Mouse (Mus musculus) bone marrow, adult 2 months (tissue): ENCODE measurements around the gene Tsc22d1. TPM values are rescaled to one million over a fixed set of nuclear protein-coding genes. Genes with fewer than 3 reads are reported as not detected.

Source experiments
- H3K27ac ChIP-seq: fragments of 200-500 bp; 2 replicates; pipeline ENCODE4 v1.5.1; 2012; ENCODE audit warnings: low read depth, mild to moderate bottlenecking, control low read depth, inconsistent platforms, low read length; ENCODE audit not compliant: control insufficient read depth, poor library complexity, insufficient read depth
- H3K4me1 ChIP-seq: fragments of 200-500 bp; 2 replicates; pipeline ENCODE4 v1.6.1; 2011; ENCODE audit warnings: low read length; ENCODE audit not compliant: control insufficient read depth, insufficient read depth
- H3K4me3 ChIP-seq: fragments of 200-500 bp; replicated peaks from 2 replicates; pipeline ENCODE3; 2011; ENCODE audit warnings: mild to moderate bottlenecking, low read depth, low read length, control low read depth; ENCODE audit not compliant: control insufficient read depth
- CTCF ChIP-seq: fragments of 200-500 bp; IDR thresholded peaks from 2 replicates; pipeline ENCODE4 v1.5.1; 2011; ENCODE audit warnings: low read length, control low read depth; ENCODE audit not compliant: control insufficient read depth, insufficient read depth
- POLR2A ChIP-seq: fragments of 200-500 bp; IDR thresholded peaks from 2 replicates; pipeline ENCODE4 v1.6.1; 2011; ENCODE audit warnings: low read depth, mild to moderate bottlenecking, control low read depth, low read length, borderline replicate concordance; ENCODE audit not compliant: control insufficient read depth
- WGBS: fragments of 180-500 bp; shearing (Covaris S2); methylation state at CpG from one replicate; pipeline ENCODE4 v1.1.7; 2018; 5-methylcytosine and 5-hydroxymethylcytosine counted together
- polyA plus RNA-seq: library from polyadenylated mRNA; stranded (reverse); fragments of >200 nt; gene quantifications from 2 replicates; pipeline ENCODE4 v1.2.4, GENCODE M21; 2011; ENCODE audit warnings: low replicate concordance; ENCODE audit not compliant: missing spikeins, insufficient read depth, insufficient read length

Tsc22d1 gene
- polyA plus RNA-seq, result 118 and 128 TPM in 2 replicates

- TF ChIP-seq POLR2A (no peak), CTCF (no peak)
- Histone ChIP-seq H3K27ac (peak within 1 kb of the TSS; percentile 36; the same call in 1 of the 2 replicates), H3K4me3 (peak within 1 kb of the TSS; percentile 87), H3K4me1 (no peaks in the 10 kb centered on the region; the same call in 1 of the 2 replicates)
- WGBS, result 3% methylated on average over 124 of the region's 128 CpGs
Observed at GRCm38 (mm10) chr14:76414862-76415780, at the start of gene Tsc22d1. Gene Tsc22d1, plus strand, starts transcription at chr14:76414961.

GRCm38 (mm10) chr14:76373638-76374037 lies 41.1 kb upstream of the Tsc22d1 start:
- no peak overlapping the region for H3K4me3 ChIP-seq
- 86% methylated on average over 6 of the region's 6 CpGs for WGBS
- H3K4me1 ChIP-seq, result no peaks in the 10 kb centered on the region
- H3K27ac ChIP-seq, result no peak overlapping the region
- TF ChIP-seq POLR2A (no peak), CTCF (no peak)

GRCm38 (mm10) chr14:76374601-76375000 lies 40.2 kb upstream of the Tsc22d1 start:
- 66% methylated on average over 6 of the region's 6 CpGs for WGBS
- H3K27ac ChIP-seq, result no peak overlapping the region
- TF ChIP-seq CTCF (no peak), POLR2A (no peak)
- no peak overlapping the region for H3K4me3 ChIP-seq
- H3K4me1 ChIP-seq, result no peaks in the 10 kb centered on the region

- TF ChIP-seq POLR2A, result no peak
- TF ChIP-seq CTCF, result no peak
- Histone ChIP-seq H3K4me3 (no peak overlapping the region), H3K27ac (no peak overlapping the region), H3K4me1 (no peaks in the 10 kb centered on the region)
- 76% methylated on average over 5 of the region's 5 CpGs for WGBS
Observed at GRCm38 (mm10) chr14:76376561-76376960, 38.2 kb upstream of the Tsc22d1 start.

GRCm38 (mm10) chr14:76379411-76379810 lies 35.4 kb upstream of the Tsc22d1 start:
- WGBS, result 91% methylated on average over 3 of the region's 3 CpGs
- no peak for TF ChIP-seq POLR2A
- no peak for TF ChIP-seq CTCF
- H3K27ac ChIP-seq, result no peak overlapping the region
- no peaks in the 10 kb centered on the region for H3K4me1 ChIP-seq
- no peak overlapping the region for H3K4me3 ChIP-seq

GRCm38 (mm10) chr14:76388025-76388424 lies 26.7 kb upstream of the Tsc22d1 start:
- Histone ChIP-seq H3K4me3 (no peak overlapping the region), H3K27ac (no peak overlapping the region), H3K4me1 (no peaks in the 10 kb centered on the region)
- TF ChIP-seq POLR2A, result no peak
- no peak for TF ChIP-seq CTCF
- WGBS, result 66% methylated on average over 7 of the region's 7 CpGs

GRCm38 (mm10) chr14:76398251-76398650 lies 16.5 kb upstream of the Tsc22d1 start:
- TF ChIP-seq POLR2A, result no peak
- TF ChIP-seq CTCF, result no peak
- Histone ChIP-seq H3K4me3 (no peak overlapping the region), H3K4me1 (no peaks in the 10 kb centered on the region), H3K27ac (no peak overlapping the region)

- no peak overlapping the region for H3K27ac ChIP-seq
- 51% methylated on average over 4 of the region's 4 CpGs for WGBS
- TF ChIP-seq CTCF, result no peak
- no peak for TF ChIP-seq POLR2A
Observed at GRCm38 (mm10) chr14:76402574-76402973, 12.2 kb upstream of the Tsc22d1 start.

More at GRCm38 (mm10) chr14:76402574-76402973, 12.2 kb upstream of the Tsc22d1 start:
- Histone ChIP-seq H3K4me1 (no peaks in the 10 kb centered on the region), H3K4me3 (no peak overlapping the region)
